Mouse (Mus musculus): ENCODE data around the gene Ints14. TPM values are rescaled to one million over a fixed set of nuclear protein-coding genes. Genes with fewer than 3 reads are reported as not detected.

Ints14 gene
- 34.6 and 36.4 TPM in 2 replicates for total RNA-seq (2014; rRNA removed; ENCODE audit: low replicate concordance)
- 26.2 and 26.5 TPM in 2 replicates for polyA plus RNA-seq (2015; fragmentation: Nextera tagmentation; extraction: Ambion mirVana)

DNA sequence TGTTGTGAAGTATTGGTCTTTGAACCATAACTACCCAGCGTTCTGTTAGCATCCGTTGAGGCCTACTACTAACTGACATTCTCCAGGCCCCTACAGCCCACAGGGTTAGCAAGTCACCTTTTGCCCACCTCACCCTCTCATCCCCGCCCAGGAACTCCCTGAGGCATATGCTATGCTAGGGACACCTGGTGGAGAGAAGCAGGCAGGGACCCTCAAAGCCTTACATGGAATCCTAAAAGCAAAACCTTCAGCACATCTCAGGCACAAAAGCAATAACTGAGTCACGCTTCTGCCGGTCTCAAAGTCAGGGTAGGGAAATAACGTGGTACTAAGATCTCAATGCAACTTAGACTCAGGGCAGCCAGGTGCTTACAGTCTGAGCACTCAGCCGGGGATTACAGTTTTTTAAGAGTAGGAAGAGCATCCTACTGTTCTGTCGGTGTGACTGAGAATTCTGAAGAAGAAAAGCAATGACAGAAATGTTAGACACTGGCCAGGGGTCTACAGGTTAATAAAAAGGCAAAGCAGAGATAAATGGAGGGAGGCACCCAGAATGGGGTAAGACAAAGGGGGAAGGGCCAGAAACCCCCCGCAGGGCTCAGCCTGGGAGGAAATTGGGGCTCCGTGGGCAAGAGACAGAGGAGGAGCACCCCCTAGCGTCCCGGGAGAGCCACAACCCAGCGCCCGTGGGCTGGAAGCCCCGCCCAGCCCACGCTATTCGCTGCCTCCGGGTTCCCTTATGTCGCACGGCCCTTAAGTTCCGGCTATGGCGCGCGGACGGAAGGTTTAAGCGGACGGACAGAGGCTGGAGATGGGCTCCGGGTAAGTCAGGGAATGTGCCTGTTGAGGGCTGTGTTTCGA is at the start of gene Ints14:
Gene Ints14 (plus strand): TSS at position 789 of the 861 bp plus-strand sequence.
- peak within 1 kb of the TSS; percentile 76 for H3K4me2 ChIP-seq (ENCODE audit: low read depth, low read length)
- peak; percentile 98 for ATAC-seq (ENCODE audit: insufficient read depth, low read depth)
- peak; percentile 86 for DNase-seq (ENCODE audit: low spot score)
- peaks cover 7% of the 10 kb centered on the region; the same call in 1 of the 2 replicates for H3K4me1 ChIP-seq (ENCODE audit: control insufficient read depth, insufficient read depth)
- H3K9me3 ChIP-seq (replicated peaks; ENCODE audit: control insufficient read depth, low read length): no peaks in the 10 kb centered on the region
- peak within 1 kb of the TSS; percentile 90 for H3K27ac ChIP-seq (ENCODE audit: low read depth)
- H3K27me3 ChIP-seq (ENCODE audit: control insufficient read depth, insufficient read depth, low read length): no peaks in the 10 kb centered on the region
- 3% methylated on average over 29 of the region's 29 CpGs for WGBS
- TF ChIP-seq EP300 (IDR thresholded peaks at IDR 0.05; ENCODE audit: low read depth) (no peak), CTCF (IDR thresholded peaks at IDR 0.05; ENCODE audit: low read depth) (peak; percentile 77)
- peaks cover 20% of the 10 kb centered on the region for H3K36me3 ChIP-seq (replicated peaks; ENCODE audit: control insufficient read depth, insufficient read depth, low read length)
- H3K4me3 ChIP-seq (ENCODE audit: low read depth, low read length): peak within 1 kb of the TSS; percentile 87
- peak within 1 kb of the TSS; percentile 88 for H3K9ac ChIP-seq (replicated peaks; ENCODE audit: low read depth, low read length)

- Histone ChIP-seq H3K9ac (replicated peaks; ENCODE audit: low read depth, low read length) (no peak overlapping the region), H3K27ac (ENCODE audit: low read depth) (no peak overlapping the region), H3K4me1 (ENCODE audit: control insufficient read depth, insufficient read depth) (no peaks in the 10 kb centered on the region), H3K4me3 (ENCODE audit: low read depth, low read length) (no peak overlapping the region), H3K27me3 (ENCODE audit: control insufficient read depth, insufficient read depth, low read length) (no peaks in the 10 kb centered on the region), H3K4me2 (ENCODE audit: low read depth, low read length) (no peak overlapping the region), H3K36me3 (replicated peaks; ENCODE audit: control insufficient read depth, insufficient read depth, low read length) (peaks cover 25% of the 10 kb centered on the region; the same call in 1 of the 2 replicates), H3K9me3 (replicated peaks; ENCODE audit: control insufficient read depth, low read length) (no peaks in the 10 kb centered on the region)
- ATAC-seq (ENCODE audit: insufficient read depth, low read depth) (no peak), DNase-seq (ENCODE audit: low spot score) (no peak)
- TF ChIP-seq EP300 (IDR thresholded peaks at IDR 0.05; ENCODE audit: low read depth) (no peak), CTCF (IDR thresholded peaks at IDR 0.05; ENCODE audit: low read depth) (no peak)
- WGBS: 89% methylated on average over 4 of the region's 4 CpGs
Observed at GRCm38 (mm10) chr9:64913406-64913805, 47.3 kb upstream of the Ints14 start.

- DNase-seq (ENCODE audit: low spot score) (no peak), ATAC-seq (ENCODE audit: insufficient read depth, low read depth) (no peak)
- H3K4me2 ChIP-seq (ENCODE audit: low read depth, low read length): no peak overlapping the region
- peaks cover 25% of the 10 kb centered on the region; the same call in 1 of the 2 replicates for H3K36me3 ChIP-seq (replicated peaks; ENCODE audit: control insufficient read depth, insufficient read depth, low read length)
- no peak overlapping the region for H3K27ac ChIP-seq (ENCODE audit: low read depth)
- H3K4me3 ChIP-seq (ENCODE audit: low read depth, low read length): no peak overlapping the region
- no peaks in the 10 kb centered on the region for H3K4me1 ChIP-seq (ENCODE audit: control insufficient read depth, insufficient read depth)
- H3K9ac ChIP-seq (replicated peaks; ENCODE audit: low read depth, low read length): no peak overlapping the region
- H3K9me3 ChIP-seq (replicated peaks; ENCODE audit: control insufficient read depth, low read length): no peaks in the 10 kb centered on the region
- 72% methylated on average over 2 of the region's 2 CpGs for WGBS
- no peaks in the 10 kb centered on the region for H3K27me3 ChIP-seq (ENCODE audit: control insufficient read depth, insufficient read depth, low read length)
- TF ChIP-seq EP300 (IDR thresholded peaks at IDR 0.05; ENCODE audit: low read depth): no peak
- no peak for TF ChIP-seq CTCF (IDR thresholded peaks at IDR 0.05; ENCODE audit: low read depth)
Observed at GRCm38 (mm10) chr9:64913973-64914372, 46.7 kb upstream of the Ints14 start.

- Histone ChIP-seq H3K9ac (replicated peaks; ENCODE audit: low read depth, low read length) (no peak overlapping the region), H3K4me1 (ENCODE audit: control insufficient read depth, insufficient read depth) (no peaks in the 10 kb centered on the region), H3K4me2 (ENCODE audit: low read depth, low read length) (no peak overlapping the region), H3K27ac (ENCODE audit: low read depth) (0 out of 2 replicates have a peak overlapping the region, but pooled peaks have one; percentile 3), H3K36me3 (replicated peaks; ENCODE audit: control insufficient read depth, insufficient read depth, low read length) (peaks cover 25% of the 10 kb centered on the region; the same call in 1 of the 2 replicates), H3K4me3 (ENCODE audit: low read depth, low read length) (no peak overlapping the region), H3K9me3 (replicated peaks; ENCODE audit: control insufficient read depth, low read length) (no peaks in the 10 kb centered on the region), H3K27me3 (ENCODE audit: control insufficient read depth, insufficient read depth, low read length) (no peaks in the 10 kb centered on the region)
- DNase-seq (ENCODE audit: low spot score) (no peak), ATAC-seq (ENCODE audit: insufficient read depth, low read depth) (no peak)
- TF ChIP-seq CTCF (IDR thresholded peaks at IDR 0.05; ENCODE audit: low read depth) (no peak), EP300 (IDR thresholded peaks at IDR 0.05; ENCODE audit: low read depth) (no peak)
- 52% methylated on average over 4 of the region's 4 CpGs for WGBS
Observed at GRCm38 (mm10) chr9:64914629-64915028, 46.1 kb upstream of the Ints14 start.

- H3K36me3 ChIP-seq (replicated peaks; ENCODE audit: control insufficient read depth, insufficient read depth, low read length): no peaks in the 10 kb centered on the region
- peak overlapping the region; percentile 1; the same call in 1 of the 2 replicates for H3K9ac ChIP-seq (replicated peaks; ENCODE audit: low read depth, low read length)
- peak overlapping the region; percentile 54 for H3K4me2 ChIP-seq (ENCODE audit: low read depth, low read length)
- no peaks in the 10 kb centered on the region for H3K27me3 ChIP-seq (ENCODE audit: control insufficient read depth, insufficient read depth, low read length)
- DNase-seq (ENCODE audit: low spot score): peak; percentile 41
- no peaks in the 10 kb centered on the region for H3K4me1 ChIP-seq (ENCODE audit: control insufficient read depth, insufficient read depth)
- peak overlapping the region; percentile 41 for H3K4me3 ChIP-seq (ENCODE audit: low read depth, low read length)
- no peaks in the 10 kb centered on the region for H3K9me3 ChIP-seq (replicated peaks; ENCODE audit: control insufficient read depth, low read length)
- no peak overlapping the region for H3K27ac ChIP-seq (ENCODE audit: low read depth)
- 42% methylated on average over 16 of the region's 16 CpGs for WGBS
- no peak; the same call in 1 of the 2 replicates for ATAC-seq (ENCODE audit: insufficient read depth, low read depth)
- TF ChIP-seq CTCF (IDR thresholded peaks at IDR 0.05; ENCODE audit: low read depth): no peak
- TF ChIP-seq EP300 (IDR thresholded peaks at IDR 0.05; ENCODE audit: low read depth): no peak
Observed at GRCm38 (mm10) chr9:64918560-64918959, 42.1 kb upstream of the Ints14 start.

All from heart, postnatal 0 days (tissue).